Mouse (Mus musculus): Measurements from ENCODE around the gene Sall4.
"Not testable (repeated sequence)": the region's sequence is repeated elsewhere in the genome, so short reads cannot be mapped to it uniquely, and the experiment has no call there.

Gene Sall4

GRCm38 (mm10) chr2:168767582-168767981, at the start of gene Sall4:
Gene Sall4 (minus strand): TSS chr2:168767943.
- DNase-seq, result no peak

GRCm38 (mm10) chr2:168813243-168813642, 45.5 kb upstream of the Sall4 start:
- DNase-seq, result no peak

GRCm38 (mm10) chr2:168809895-168810294, 42.2 kb upstream of the Sall4 start:
- no peak for DNase-seq

GRCm38 (mm10) chr2:168807681-168808080, 39.9 kb upstream of the Sall4 start:
- no peak for DNase-seq

GRCm38 (mm10) chr2:168803849-168804248, 36.1 kb upstream of the Sall4 start:
- no peak for DNase-seq

- DNase-seq, result no peak
Observed at GRCm38 (mm10) chr2:168799326-168799725, 31.6 kb upstream of the Sall4 start.

- no peak for DNase-seq
Observed at GRCm38 (mm10) chr2:168798921-168799320, 31.2 kb upstream of the Sall4 start.

- DNase-seq, result no peak
Observed at GRCm38 (mm10) chr2:168791115-168791802, 23.5 kb upstream of the Sall4 start.

- no peak for DNase-seq
Observed at GRCm38 (mm10) chr2:168786174-168786573, 18.4 kb upstream of the Sall4 start.

GRCm38 (mm10) chr2:168780596-168780995, 12.9 kb upstream of the Sall4 start:
- no peak for DNase-seq

- DNase-seq, result no peak
Observed at GRCm38 (mm10) chr2:168780024-168780423, 12.3 kb upstream of the Sall4 start.

- no peak for DNase-seq
Observed at GRCm38 (mm10) chr2:168777481-168777880, 9.7 kb upstream of the Sall4 start.

- no peak for DNase-seq
Observed at GRCm38 (mm10) chr2:168776238-168776637, 8.5 kb upstream of the Sall4 start.

- no peak for DNase-seq
Observed at GRCm38 (mm10) chr2:168769259-168769658, 1.5 kb upstream of the Sall4 start.

GRCm38 (mm10) chr2:168766538-168767361, 993 bp downstream of the Sall4 start:
- no peak for DNase-seq

GRCm38 (mm10) chr2:168765696-168766537, 1.8 kb downstream of the Sall4 start:
- no peak for DNase-seq

- DNase-seq, result peak; percentile 10
Observed at GRCm38 (mm10) chr2:168765065-168765681, 2.6 kb downstream of the Sall4 start.

GRCm38 (mm10) chr2:168764460-168764867, 3.3 kb downstream of the Sall4 start:
- DNase-seq, result no peak

- DNase-seq, result no peak
Observed at GRCm38 (mm10) chr2:168763785-168764184, 4.0 kb downstream of the Sall4 start.

GRCm38 (mm10) chr2:168762411-168762815, 5.3 kb downstream of the Sall4 start:
- DNase-seq, result no peak

GRCm38 (mm10) chr2:168761954-168762353, 5.8 kb downstream of the Sall4 start:
- DNase-seq, result no peak

GRCm38 (mm10) chr2:168761141-168761540, 6.6 kb downstream of the Sall4 start:
- no peak for DNase-seq

- DNase-seq, result not testable (repeated sequence)
Observed at GRCm38 (mm10) chr2:168744406-168744805, 23.3 kb downstream of the Sall4 start.

All from cerebellum, adult 8-10 months (tissue).